Mouse (Mus musculus): ENCODE data around the gene Rbm33.

- no peak for TF ChIP-seq CTCF (IDR thresholded peaks at IDR 0.05)
- TF ChIP-seq EP300 (IDR thresholded peaks at IDR 0.05), result no peak
Measured at GRCm38 (mm10) chr5:28323822-28324221, 6.9 kb downstream of the Rbm33 start.
